Mouse (Mus musculus) hindbrain, embryonic 15.5 days (tissue): Measurements from ENCODE around the gene Prap1. TPM values are rescaled to one million over a fixed set of nuclear protein-coding genes. Genes with fewer than 3 reads are reported as not detected.

Experiments
- ATAC-seq: fragments of 200-750 bp; cut with Nextera tagmentation; 2 replicates; pipeline ENCODE4 v1.8.0; 2017; ENCODE audit warnings: low read depth, moderate number of reproducible peaks, moderate TSS enrichment; ENCODE audit not compliant: low FRiP score
- H3K27ac ChIP-seq: fragments of 300-500 bp; sonication (generic); replicated peaks from 2 replicates; pipeline ENCODE4 v1.5.1; 2015; ENCODE audit warnings: mild to moderate bottlenecking, inconsistent platforms
- H3K27me3 ChIP-seq: fragments of 300-500 bp; sonication (generic); 2 replicates; pipeline ENCODE4 v1.6.1; 2015; ENCODE audit warnings: control low read depth, inconsistent platforms
- H3K36me3 ChIP-seq: fragments of 300-500 bp; sonication (generic); 2 replicates; pipeline ENCODE4 v1.6.1; 2015; ENCODE audit warnings: control low read depth, inconsistent platforms
- H3K4me1 ChIP-seq: fragments of 300-500 bp; sonication (generic); replicated peaks from 2 replicates; pipeline ENCODE4 v1.6.1; 2015; ENCODE audit warnings: control low read depth, inconsistent platforms
- H3K4me2 ChIP-seq: fragments of 300-500 bp; sonication (generic); 2 replicates; pipeline ENCODE4 v1.6.1; 2015; ENCODE audit warnings: moderate library complexity, mild to moderate bottlenecking, inconsistent platforms
- H3K4me3 ChIP-seq: fragments of 300-500 bp; sonication (generic); 2 replicates; pipeline ENCODE4 v1.5.1; 2015; ENCODE audit warnings: mild to moderate bottlenecking, inconsistent platforms
- H3K9ac ChIP-seq: fragments of 300-500 bp; sonication (generic); 2 replicates; pipeline ENCODE4 v1.6.1; 2015; ENCODE audit warnings: inconsistent platforms
- H3K9me3 ChIP-seq: fragments of 300-500 bp; sonication (generic); 2 replicates; pipeline ENCODE4 v1.6.1; 2016; ENCODE audit warnings: control low read depth, inconsistent platforms
- whole genome bisulfite sequencing: fragments of 180-500 bp; shearing (Covaris S2); methylation state at CpG from one replicate; pipeline ENCODE4 v1.1.7; 2015; 5-methylcytosine and 5-hydroxymethylcytosine counted together
- polyA plus RNA-seq: library from polyadenylated mRNA; unstranded; fragments of >200 nt; fragmentation: Nextera tagmentation; extraction: Ambion mirVana; gene quantifications from 2 replicates; pipeline ENCODE4 v1.2.1, GENCODE M21; 2015

The Prap1 gene
- polyA plus RNA-seq = not detected in 2 replicates

- no peak within 1 kb of the TSS for H3K27ac ChIP-seq
- no peak within 1 kb of the TSS for H3K9ac ChIP-seq
- H3K4me1 ChIP-seq = no peaks in the 10 kb centered on the region
- WGBS = 68% methylated on average over 5 of the region's 5 CpGs
- H3K4me2 ChIP-seq = no peak within 1 kb of the TSS
- H3K36me3 ChIP-seq = no peaks in the 10 kb centered on the region
- H3K27me3 ChIP-seq = no peaks in the 10 kb centered on the region
- no peak for ATAC-seq
- H3K9me3 ChIP-seq = no peaks in the 10 kb centered on the region
- no peak within 1 kb of the TSS for H3K4me3 ChIP-seq
These were observed at the start of gene Prap1 for GRCm38 (mm10) chr7:140092924-140093528. Prap1 (plus strand) TSS chr7:140093395.

- peaks cover 4% of the 10 kb centered on the region; the same call in 1 of the 2 replicates for H3K36me3 ChIP-seq
- H3K4me3 ChIP-seq = no peak overlapping the region
- H3K9me3 ChIP-seq = no peaks in the 10 kb centered on the region
- H3K9ac ChIP-seq = no peak overlapping the region
- 88% methylated on average over 4 of the region's 4 CpGs for WGBS
- H3K4me2 ChIP-seq = no peak overlapping the region
- peaks cover 49% of the 10 kb centered on the region for H3K27me3 ChIP-seq
- H3K27ac ChIP-seq = no peak overlapping the region
- peaks cover 26% of the 10 kb centered on the region for H3K4me1 ChIP-seq
- no peak for ATAC-seq
These were observed 47.6 kb upstream of the Prap1 start for GRCm38 (mm10) chr7:140045546-140045945.

- Histone ChIP-seq H3K4me2 (peak overlapping the region; percentile 79), H3K27me3 (peaks cover 66% of the 10 kb centered on the region), H3K27ac (no peak overlapping the region), H3K4me1 (peaks cover 26% of the 10 kb centered on the region), H3K36me3 (no peaks in the 10 kb centered on the region), H3K4me3 (peak overlapping the region; percentile 52), H3K9me3 (no peaks in the 10 kb centered on the region), H3K9ac (peak overlapping the region; percentile 49; the same call in 1 of the 2 replicates)
- WGBS = under 1% methylated on average over 33 of the region's 33 CpGs
- no peak for ATAC-seq
These were observed 45.3 kb upstream of the Prap1 start for GRCm38 (mm10) chr7:140047811-140048311.

GRCm38 (mm10) chr7:140048361-140049114 lies 44.7 kb upstream of the Prap1 start, which contains the start of gene Msx3:
Msx3 (minus strand) TSS chr7:140049089.
- WGBS = under 1% methylated on average over 56 of the region's 56 CpGs
- peaks cover 66% of the 10 kb centered on the region for H3K27me3 ChIP-seq
- no peaks in the 10 kb centered on the region for H3K36me3 ChIP-seq
- H3K4me1 ChIP-seq = peaks cover 26% of the 10 kb centered on the region
- no peaks in the 10 kb centered on the region for H3K9me3 ChIP-seq
- peak; percentile 46; the same call in 1 of the 2 replicates for ATAC-seq
- H3K9ac ChIP-seq = peak within 1 kb of the TSS; percentile 49
- 0 out of 2 replicates have a peak within 1 kb of the TSS, but pooled peaks have one; percentile 1 for H3K27ac ChIP-seq
- H3K4me3 ChIP-seq = peak within 1 kb of the TSS; percentile 52
- H3K4me2 ChIP-seq = peak within 1 kb of the TSS; percentile 79

- WGBS = under 1% methylated on average over 34 of the region's 34 CpGs
- no peaks in the 10 kb centered on the region for H3K9me3 ChIP-seq
- H3K4me2 ChIP-seq = peak overlapping the region; percentile 79
- H3K27me3 ChIP-seq = peaks cover 69% of the 10 kb centered on the region
- ATAC-seq = peak; percentile 88
- H3K4me1 ChIP-seq = peaks cover 26% of the 10 kb centered on the region
- peak overlapping the region; percentile 49 for H3K9ac ChIP-seq
- H3K4me3 ChIP-seq = peak overlapping the region; percentile 52
- 0 out of 2 replicates have a peak overlapping the region, but pooled peaks have one; percentile 1 for H3K27ac ChIP-seq
- H3K36me3 ChIP-seq = no peaks in the 10 kb centered on the region
These were observed 44.0 kb upstream of the Prap1 start for GRCm38 (mm10) chr7:140049115-140049689.

- 80% methylated on average over 4 of the region's 4 CpGs for WGBS
- no peak for ATAC-seq
- Histone ChIP-seq H3K4me1 (peaks cover 28% of the 10 kb centered on the region), H3K4me2 (no peak overlapping the region), H3K9me3 (no peaks in the 10 kb centered on the region), H3K27me3 (peaks cover 34% of the 10 kb centered on the region), H3K4me3 (no peak overlapping the region), H3K27ac (no peak overlapping the region), H3K36me3 (no peaks in the 10 kb centered on the region), H3K9ac (no peak overlapping the region)
These were observed 39.1 kb upstream of the Prap1 start for GRCm38 (mm10) chr7:140054124-140054523.

- H3K27ac ChIP-seq = peak overlapping the region; percentile 89
- H3K4me2 ChIP-seq = peak overlapping the region; percentile 91
- no peaks in the 10 kb centered on the region for H3K9me3 ChIP-seq
- ATAC-seq = peak; percentile 79
- 2% methylated on average over 53 of the region's 53 CpGs for WGBS
- peak overlapping the region; percentile 82 for H3K9ac ChIP-seq
- peaks cover 5% of the 10 kb centered on the region; the same call in 1 of the 2 replicates for H3K27me3 ChIP-seq
- peaks cover 46% of the 10 kb centered on the region for H3K4me1 ChIP-seq
- no peaks in the 10 kb centered on the region for H3K36me3 ChIP-seq
- H3K4me3 ChIP-seq = peak overlapping the region; percentile 54
These were observed 35.5 kb upstream of the Prap1 start for GRCm38 (mm10) chr7:140057413-140058407.

- Histone ChIP-seq H3K9me3 (no peaks in the 10 kb centered on the region), H3K36me3 (no peaks in the 10 kb centered on the region), H3K27me3 (peaks cover 6% of the 10 kb centered on the region; the same call in 1 of the 2 replicates), H3K4me3 (peak overlapping the region; percentile 54), H3K9ac (peak overlapping the region; percentile 82), H3K4me2 (peak overlapping the region; percentile 91), H3K4me1 (peaks cover 46% of the 10 kb centered on the region), H3K27ac (peak overlapping the region; percentile 89)
- 5% methylated on average over 7 of the region's 7 CpGs for WGBS
- ATAC-seq = no peak
These were observed 34.7 kb upstream of the Prap1 start for GRCm38 (mm10) chr7:140058528-140058927.

- Histone ChIP-seq H3K27ac (no peak overlapping the region), H3K4me2 (no peak overlapping the region), H3K9ac (no peak overlapping the region), H3K4me3 (no peak overlapping the region), H3K4me1 (peaks cover 46% of the 10 kb centered on the region), H3K27me3 (peaks cover 9% of the 10 kb centered on the region; the same call in 1 of the 2 replicates), H3K9me3 (no peaks in the 10 kb centered on the region), H3K36me3 (no peaks in the 10 kb centered on the region)
- WGBS = 19% methylated on average over 4 of the region's 4 CpGs
- ATAC-seq = no peak
These were observed 33.6 kb upstream of the Prap1 start for GRCm38 (mm10) chr7:140059601-140060000.

- peak overlapping the region; percentile 40 for H3K4me3 ChIP-seq
- peak overlapping the region; percentile 42; the same call in 1 of the 2 replicates for H3K27ac ChIP-seq
- WGBS = 1% methylated on average over 47 of the region's 47 CpGs
- peaks cover 15% of the 10 kb centered on the region; the same call in 1 of the 2 replicates for H3K27me3 ChIP-seq
- peaks cover 46% of the 10 kb centered on the region for H3K4me1 ChIP-seq
- ATAC-seq = peak; percentile 62
- peak overlapping the region; percentile 91 for H3K4me2 ChIP-seq
- no peaks in the 10 kb centered on the region for H3K36me3 ChIP-seq
- peak overlapping the region; percentile 55 for H3K9ac ChIP-seq
- H3K9me3 ChIP-seq = no peaks in the 10 kb centered on the region
These were observed 32.0 kb upstream of the Prap1 start for GRCm38 (mm10) chr7:140060936-140061831.
